Mouse (Mus musculus): ENCODE data around the gene Zfp423. TPM values are rescaled to one million over a fixed set of nuclear protein-coding genes. Genes with fewer than 3 reads are reported as not detected.

Gene Zfp423
- polyA plus RNA-seq, 1 experiment = 38.1 TPM

DNA sequence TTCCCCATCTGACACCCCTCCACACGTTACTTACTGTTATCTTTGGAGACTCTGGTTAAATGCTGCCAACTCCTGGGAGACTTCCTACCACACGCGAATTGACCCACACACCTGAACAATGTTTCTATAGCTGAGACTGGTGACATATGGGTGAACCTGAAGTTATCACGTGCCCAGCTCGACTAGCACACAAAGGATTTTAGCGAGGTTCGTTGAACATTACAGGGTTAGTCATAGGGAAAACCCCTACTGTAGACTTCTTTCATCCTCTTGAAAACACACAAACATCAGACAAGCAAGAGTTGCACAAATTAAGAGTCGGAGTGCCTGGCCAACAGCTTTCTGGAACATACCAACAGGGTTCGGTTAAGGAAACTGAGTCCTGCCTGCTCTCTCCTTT, 191.5 kb downstream of the Zfp423 start:
- no peak overlapping the region for H3K4me3 ChIP-seq (replicated peaks; ENCODE audit: insufficient read depth, low read depth, low read length)
- WGBS = 90% methylated on average over 9 of the region's 9 CpGs
- TF ChIP-seq CTCF (IDR thresholded peaks at IDR 0.05; ENCODE audit: borderline replicate concordance, insufficient read depth, low read depth, low read length) (no peak), POLR2A (IDR thresholded peaks at IDR 0.05; ENCODE audit: borderline replicate concordance, insufficient read depth, low read length) (no peak)

GRCm38 (mm10) chr8:87765276-87765675, 194.1 kb downstream of the Zfp423 start:
- 35% methylated on average over 3 of the region's 3 CpGs for WGBS
- H3K4me3 ChIP-seq (replicated peaks; ENCODE audit: insufficient read depth, low read depth, low read length) = no peak overlapping the region

More for the DNA sequence above, 191.5 kb downstream of the Zfp423 start:
- Histone ChIP-seq H3K4me1 (ENCODE audit: control insufficient read depth, insufficient read depth, low read length) (peaks cover 5% of the 10 kb centered on the region; the same call in 1 of the 2 replicates), H3K27me3 (ENCODE audit: control insufficient read depth, insufficient read depth, low read length) (no peaks in the 10 kb centered on the region), H3K27ac (ENCODE audit: insufficient read depth, low read length) (no peak overlapping the region)
- no peak for DNase-seq

DNA sequence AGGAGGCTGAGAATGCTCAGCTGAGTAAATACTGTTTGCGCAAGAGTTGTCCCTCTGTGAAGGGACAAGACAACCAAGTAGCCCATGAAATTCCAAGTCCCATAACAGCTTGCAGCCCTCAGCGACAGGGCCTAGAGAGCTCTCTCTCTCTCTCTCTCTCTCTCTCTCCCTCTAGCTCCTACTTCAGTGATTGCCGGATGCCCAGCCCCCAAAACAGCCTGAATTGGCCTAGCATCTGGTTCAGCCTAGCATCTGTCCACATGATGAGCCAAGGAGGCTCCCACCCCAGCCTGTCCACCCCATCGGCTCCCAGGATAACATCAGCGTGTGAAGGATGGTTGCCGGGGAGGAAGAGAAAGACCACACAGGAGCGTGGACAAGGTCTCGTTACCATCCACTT, 200.6 kb downstream of the Zfp423 start:
- TF ChIP-seq CTCF (IDR thresholded peaks at IDR 0.05; ENCODE audit: borderline replicate concordance, insufficient read depth, low read depth, low read length) (no peak), POLR2A (IDR thresholded peaks at IDR 0.05; ENCODE audit: borderline replicate concordance, insufficient read depth, low read length) (no peak)
- Histone ChIP-seq H3K4me3 (replicated peaks; ENCODE audit: insufficient read depth, low read depth, low read length) (no peak overlapping the region), H3K27me3 (ENCODE audit: control insufficient read depth, insufficient read depth, low read length) (no peaks in the 10 kb centered on the region), H3K4me1 (ENCODE audit: control insufficient read depth, insufficient read depth, low read length) (no peaks in the 10 kb centered on the region), H3K27ac (ENCODE audit: insufficient read depth, low read length) (no peak overlapping the region)
- DNase-seq = no peak
- WGBS = 82% methylated on average over 8 of the region's 8 CpGs

More at GRCm38 (mm10) chr8:87765276-87765675, 194.1 kb downstream of the Zfp423 start:
- peaks cover 5% of the 10 kb centered on the region; the same call in 1 of the 2 replicates for H3K4me1 ChIP-seq (ENCODE audit: control insufficient read depth, insufficient read depth, low read length)
- DNase-seq = no peak
- no peaks in the 10 kb centered on the region for H3K27me3 ChIP-seq (ENCODE audit: control insufficient read depth, insufficient read depth, low read length)
- no peak overlapping the region for H3K27ac ChIP-seq (ENCODE audit: insufficient read depth, low read length)
- TF ChIP-seq CTCF (IDR thresholded peaks at IDR 0.05; ENCODE audit: borderline replicate concordance, insufficient read depth, low read depth, low read length) (peak; percentile 32; the same call in 1 of the 2 replicates), POLR2A (IDR thresholded peaks at IDR 0.05; ENCODE audit: borderline replicate concordance, insufficient read depth, low read length) (no peak)

- no peak for TF ChIP-seq CTCF (IDR thresholded peaks at IDR 0.05; ENCODE audit: borderline replicate concordance, insufficient read depth, low read depth, low read length)
- TF ChIP-seq POLR2A (IDR thresholded peaks at IDR 0.05; ENCODE audit: borderline replicate concordance, insufficient read depth, low read length) = no peak
- Histone ChIP-seq H3K4me3 (replicated peaks; ENCODE audit: insufficient read depth, low read depth, low read length) (no peak overlapping the region), H3K27ac (ENCODE audit: insufficient read depth, low read length) (no peak overlapping the region), H3K4me1 (ENCODE audit: control insufficient read depth, insufficient read depth, low read length) (0 out of 2 replicates have a peak, but pooled peaks cover 3% of the 10 kb centered on the region), H3K27me3 (ENCODE audit: control insufficient read depth, insufficient read depth, low read length) (no peaks in the 10 kb centered on the region)
- DNase-seq = no peak
- WGBS = 87% methylated on average over 8 of the region's 8 CpGs
Observed at GRCm38 (mm10) chr8:87754853-87755252, 204.5 kb downstream of the Zfp423 start.

GRCm38 (mm10) chr8:87753636-87754035, 205.8 kb downstream of the Zfp423 start:
- no peak for TF ChIP-seq CTCF (IDR thresholded peaks at IDR 0.05; ENCODE audit: borderline replicate concordance, insufficient read depth, low read depth, low read length)
- TF ChIP-seq POLR2A (IDR thresholded peaks at IDR 0.05; ENCODE audit: borderline replicate concordance, insufficient read depth, low read length) = no peak
- no peak overlapping the region for H3K27ac ChIP-seq (ENCODE audit: insufficient read depth, low read length)
- 0 out of 2 replicates have a peak, but pooled peaks cover 3% of the 10 kb centered on the region for H3K4me1 ChIP-seq (ENCODE audit: control insufficient read depth, insufficient read depth, low read length)
- DNase-seq = no peak
- no peaks in the 10 kb centered on the region for H3K27me3 ChIP-seq (ENCODE audit: control insufficient read depth, insufficient read depth, low read length)
- 92% methylated on average over 2 of the region's 2 CpGs for WGBS
- no peak overlapping the region for H3K4me3 ChIP-seq (replicated peaks; ENCODE audit: insufficient read depth, low read depth, low read length)

- Histone ChIP-seq H3K27me3 (ENCODE audit: control insufficient read depth, insufficient read depth, low read length) (no peaks in the 10 kb centered on the region), H3K4me1 (ENCODE audit: control insufficient read depth, insufficient read depth, low read length) (0 out of 2 replicates have a peak, but pooled peaks cover 3% of the 10 kb centered on the region), H3K27ac (ENCODE audit: insufficient read depth, low read length) (no peak overlapping the region), H3K4me3 (replicated peaks; ENCODE audit: insufficient read depth, low read depth, low read length) (no peak overlapping the region)
- WGBS = 62% methylated on average over 8 of the region's 8 CpGs
- TF ChIP-seq POLR2A (IDR thresholded peaks at IDR 0.05; ENCODE audit: borderline replicate concordance, insufficient read depth, low read length) (no peak), CTCF (IDR thresholded peaks at IDR 0.05; ENCODE audit: borderline replicate concordance, insufficient read depth, low read depth, low read length) (peak; percentile 64; the same call in 1 of the 2 replicates)
- DNase-seq = no peak
Observed at GRCm38 (mm10) chr8:87753148-87753547, 206.2 kb downstream of the Zfp423 start.

DNA sequence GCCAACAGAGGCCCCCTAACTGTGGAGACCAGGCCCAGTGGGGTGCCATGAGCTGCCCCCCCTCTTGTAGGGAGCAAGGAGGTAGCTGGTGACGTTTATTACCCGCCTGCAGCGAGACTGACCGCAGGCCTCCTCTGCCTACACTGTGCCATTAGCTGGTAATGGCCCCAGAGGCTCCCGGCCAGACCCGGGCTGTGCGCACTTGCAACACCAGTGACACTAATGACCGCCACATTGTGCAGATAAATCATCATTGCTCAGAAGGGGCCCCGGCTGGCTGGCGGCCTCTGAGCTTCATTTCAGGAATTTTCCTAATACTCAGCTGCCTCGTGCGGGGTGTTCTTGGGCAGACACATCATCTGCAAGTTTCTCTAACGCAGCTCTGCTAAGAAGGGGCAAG, 206.7 kb downstream of the Zfp423 start:
- H3K27ac ChIP-seq (ENCODE audit: insufficient read depth, low read length) = no peak overlapping the region
- 93% methylated on average over 13 of the region's 13 CpGs for WGBS

DNA sequence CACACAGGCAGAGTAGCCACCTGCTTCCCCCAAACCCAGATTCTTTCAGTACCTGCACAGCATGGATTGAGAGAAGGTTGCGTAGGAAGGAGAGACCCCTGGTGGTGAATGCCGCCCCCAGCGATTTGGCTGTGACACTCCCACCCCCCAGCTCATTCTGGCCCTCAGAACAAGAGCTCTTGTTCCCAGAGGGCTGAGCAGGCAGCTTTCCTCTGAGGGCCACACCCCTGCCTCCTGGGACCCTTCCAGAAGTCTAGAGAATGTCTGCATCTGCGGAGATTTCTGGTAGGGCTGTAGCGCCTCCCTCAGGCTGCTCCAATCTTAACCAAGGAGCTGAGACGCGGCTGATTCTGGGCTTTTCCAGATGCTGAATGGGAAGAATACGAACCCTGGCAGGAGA, 211.8 kb downstream of the Zfp423 start:
- no peak for TF ChIP-seq POLR2A (IDR thresholded peaks at IDR 0.05; ENCODE audit: borderline replicate concordance, insufficient read depth, low read length)
- TF ChIP-seq CTCF (IDR thresholded peaks at IDR 0.05; ENCODE audit: borderline replicate concordance, insufficient read depth, low read depth, low read length) = no peak
- 68% methylated on average over 8 of the region's 8 CpGs for WGBS
- no peak overlapping the region for H3K4me3 ChIP-seq (replicated peaks; ENCODE audit: insufficient read depth, low read depth, low read length)
- H3K27ac ChIP-seq (ENCODE audit: insufficient read depth, low read length) = no peak overlapping the region
- DNase-seq = no peak
- peaks cover 19% of the 10 kb centered on the region for H3K4me1 ChIP-seq (ENCODE audit: control insufficient read depth, insufficient read depth, low read length)
- H3K27me3 ChIP-seq (ENCODE audit: control insufficient read depth, insufficient read depth, low read length) = no peaks in the 10 kb centered on the region

More for the DNA sequence above, 206.7 kb downstream of the Zfp423 start:
- Histone ChIP-seq H3K27me3 (ENCODE audit: control insufficient read depth, insufficient read depth, low read length) (no peaks in the 10 kb centered on the region), H3K4me3 (replicated peaks; ENCODE audit: insufficient read depth, low read depth, low read length) (no peak overlapping the region), H3K4me1 (ENCODE audit: control insufficient read depth, insufficient read depth, low read length) (0 out of 2 replicates have a peak, but pooled peaks cover 3% of the 10 kb centered on the region)
- DNase-seq = no peak
- no peak for TF ChIP-seq POLR2A (IDR thresholded peaks at IDR 0.05; ENCODE audit: borderline replicate concordance, insufficient read depth, low read length)

Measured in cerebellum, adult 2 months (tissue).